Mouse (Mus musculus): ENCODE measurements around the gene Pyurf.

GRCm38 (mm10) chr6:57721347-57721746, 29.5 kb upstream of the Pyurf start:
- TF ChIP-seq MAFK (IDR thresholded peaks at IDR 0.05; ENCODE audit: insufficient read depth, low read depth, low read length): no peak
- no peak for TF ChIP-seq HCFC1 (IDR thresholded peaks at IDR 0.05; ENCODE audit: borderline replicate concordance, insufficient read depth, low read length)
- TF ChIP-seq ZC3H11A (IDR thresholded peaks at IDR 0.05; ENCODE audit: borderline replicate concordance, low read depth, low read length): no peak
- TF ChIP-seq ZNF384 (IDR thresholded peaks at IDR 0.05; ENCODE audit: low read depth, low read length): no peak
- no peak for TF ChIP-seq CHD2 (IDR thresholded peaks at IDR 0.05; ENCODE audit: low read depth, low read length)

Data from ES-E14 (cell line).